Mouse (Mus musculus) testis, postnatal 10 days (tissue): ENCODE data around the gene Orm1.

Source experiments
- DNase-seq: peaks from one replicate; pipeline ENCODE4 v3.0.0; 2021; ENCODE audit warnings: low spot score

Orm1 gene

GRCm38 (mm10) chr4:63355877-63356665, 11.7 kb downstream of the Orm1 start, which contains the start of gene Orm3:
TSS of gene Orm3 (plus strand) at chr4:63356162.
- no peak for DNase-seq

GRCm38 (mm10) chr4:63356981-63357570, 12.7 kb downstream of the Orm1 start:
- no peak for DNase-seq

DNA sequence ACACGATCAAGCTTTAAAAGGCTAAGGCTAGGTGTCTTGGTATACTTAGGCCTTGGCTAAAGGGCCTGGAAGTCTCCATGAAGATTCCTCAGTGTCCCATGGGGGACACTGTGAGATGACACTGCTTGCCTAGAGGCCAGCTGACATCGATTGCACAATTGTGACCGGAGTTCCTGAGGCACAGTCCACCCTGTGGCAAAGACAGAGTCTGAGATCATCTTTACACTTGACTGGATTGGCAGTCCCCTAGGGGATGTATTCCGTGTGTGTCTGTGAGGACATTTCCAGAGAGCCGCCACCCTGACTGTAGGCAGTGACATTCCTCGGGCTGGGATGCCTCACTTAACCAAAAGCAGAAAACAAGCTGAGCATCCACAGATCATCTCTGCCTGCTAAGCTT, 15.5 kb downstream of the Orm1 start:
- no peak for DNase-seq

DNA sequence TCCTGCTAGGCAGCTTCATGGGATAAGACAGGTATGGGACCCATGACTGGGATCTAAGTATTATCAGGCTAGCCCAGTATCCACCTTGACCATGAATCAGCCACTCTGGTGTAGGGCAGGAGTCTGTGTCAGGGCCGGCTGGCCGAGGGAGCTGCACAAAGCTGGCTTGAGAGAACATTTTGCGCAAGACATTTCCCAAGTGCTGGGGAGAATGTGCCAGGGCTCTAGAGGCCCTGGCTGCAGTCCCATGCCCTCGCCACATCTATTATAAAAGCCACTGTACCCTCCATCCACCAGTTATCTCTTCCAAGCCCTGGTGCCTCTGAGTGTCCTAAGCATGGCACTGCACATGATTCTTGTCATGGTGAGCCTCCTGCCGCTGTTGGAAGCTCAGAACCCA, 17.8 kb downstream of the Orm1 start, which contains the start of gene Orm2:
Gene Orm2, plus strand, starts transcription at position 300 of the 400 bp plus-strand sequence.
- DNase-seq, result no peak

DNA sequence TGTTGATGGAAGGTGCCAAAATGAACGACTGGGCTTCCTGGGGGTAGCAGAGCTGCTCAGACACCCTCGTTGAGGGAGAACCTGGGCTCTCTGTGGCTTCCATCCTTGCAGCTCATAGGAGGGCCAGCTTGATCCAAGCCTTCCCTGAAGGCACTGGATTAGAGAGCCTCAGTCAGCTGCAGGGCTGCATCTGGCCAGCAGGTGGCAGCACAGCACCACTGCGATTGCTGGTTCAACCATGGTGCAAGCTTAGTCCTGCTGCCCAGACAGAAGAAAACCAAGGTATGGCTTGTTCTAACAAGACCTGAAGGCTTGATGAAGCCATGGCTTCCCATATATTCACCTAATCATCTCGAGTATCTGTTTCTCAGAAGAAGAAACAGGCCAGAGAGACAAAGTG, 24.2 kb downstream of the Orm1 start:
- peak; percentile 93 for DNase-seq

DNA sequence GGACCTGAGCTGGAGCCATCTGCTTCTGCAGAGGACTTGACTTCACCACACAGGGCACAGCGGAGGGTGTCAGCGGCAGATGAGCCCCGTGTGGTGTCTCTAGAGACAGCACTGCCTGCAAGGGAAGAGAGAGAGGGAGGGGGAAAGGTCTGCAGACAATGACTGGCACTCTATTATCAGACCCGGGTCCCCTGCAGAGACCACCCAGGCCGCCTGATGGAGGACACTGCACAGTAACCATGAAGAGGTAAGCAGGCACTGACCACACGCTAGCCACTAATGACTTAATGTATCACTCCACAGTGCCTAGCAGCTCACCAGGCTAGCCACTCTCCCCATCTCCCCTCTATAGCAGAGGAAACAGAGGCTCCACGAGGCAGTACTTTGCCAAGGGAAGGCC, 26.5 kb downstream of the Orm1 start:
- no peak for DNase-seq

GRCm38 (mm10) chr4:63371890-63372289, 27.5 kb downstream of the Orm1 start:
- no peak for DNase-seq

- no peak for DNase-seq
These were observed 29.0 kb downstream of the Orm1 start for GRCm38 (mm10) chr4:63373404-63373803.

GRCm38 (mm10) chr4:63374331-63374730, 30.0 kb downstream of the Orm1 start:
- no peak for DNase-seq

DNA sequence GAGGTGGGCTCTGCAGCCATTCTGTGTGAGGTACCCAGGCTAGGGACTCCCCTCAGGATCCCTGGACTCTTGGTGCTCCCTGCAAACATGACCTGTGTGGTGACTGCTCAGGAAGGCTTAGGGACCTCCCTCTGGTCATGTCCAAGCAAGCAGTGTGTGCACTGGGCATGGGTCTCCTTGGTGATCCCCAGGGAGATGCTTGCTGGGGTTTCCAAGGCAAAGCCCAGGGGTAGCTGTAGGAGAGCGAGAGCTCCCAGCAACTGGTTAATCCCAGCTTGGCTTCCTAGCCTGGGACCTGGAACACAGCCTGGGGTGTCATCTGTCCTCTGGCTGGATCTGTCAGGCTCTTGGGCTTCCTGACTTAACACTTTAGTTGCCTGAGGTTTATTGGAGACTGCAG, 31.0 kb downstream of the Orm1 start:
- no peak for DNase-seq

GRCm38 (mm10) chr4:63377483-63377882, 33.1 kb downstream of the Orm1 start:
- no peak for DNase-seq

DNA sequence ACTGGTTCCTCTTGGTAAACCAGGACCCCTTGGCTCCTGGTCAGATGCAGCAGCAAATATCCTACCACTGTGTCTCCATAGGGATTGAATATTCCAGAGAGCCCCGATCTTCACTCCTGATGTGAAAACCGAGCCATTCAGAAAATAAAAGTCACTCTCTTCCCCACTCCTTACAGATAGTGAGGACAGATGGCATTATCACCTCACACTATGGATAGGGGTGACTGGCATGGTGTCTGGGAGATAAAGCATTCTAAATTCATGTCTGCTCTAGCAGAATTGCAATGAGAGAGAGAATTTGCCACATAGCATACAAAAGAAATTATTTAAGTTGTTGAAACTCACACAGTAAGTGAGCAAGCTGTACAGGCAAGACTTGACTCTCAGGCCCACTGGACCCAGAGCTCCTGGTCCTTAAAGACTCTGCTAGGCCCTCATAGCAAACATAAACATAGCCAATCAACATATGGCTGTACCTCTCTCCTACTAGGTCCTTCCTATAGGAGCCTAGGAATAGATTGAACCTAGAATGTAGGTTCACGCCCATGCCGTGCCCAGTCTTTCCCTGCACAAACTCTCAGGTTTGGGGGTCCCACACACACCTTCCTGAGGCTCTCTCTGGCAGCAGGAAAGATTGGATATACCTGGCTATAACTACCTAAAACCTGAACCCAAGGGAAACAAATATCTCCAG, 38.5 kb downstream of the Orm1 start:
- DNase-seq, result no peak

DNA sequence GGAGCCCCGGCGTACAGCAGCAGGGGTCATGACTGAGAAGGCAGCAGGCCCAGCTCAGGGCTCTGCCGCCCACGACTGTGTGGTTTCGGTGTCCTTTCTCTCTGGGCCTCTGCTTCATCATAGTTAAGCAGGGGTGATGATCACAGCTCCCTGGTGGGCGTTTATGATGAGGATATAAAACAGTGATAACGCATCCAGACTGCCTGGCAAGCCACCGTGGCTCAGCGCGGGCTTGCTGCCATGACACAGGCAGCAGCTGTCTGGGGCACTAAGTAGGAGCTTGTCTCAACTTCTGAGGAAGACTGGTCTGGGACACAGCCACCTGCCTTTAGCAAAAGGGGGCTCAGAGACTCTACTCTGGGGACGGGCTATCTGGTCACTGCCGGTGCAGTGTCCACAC, 39.1 kb downstream of the Orm1 start:
- DNase-seq, result no peak

DNA sequence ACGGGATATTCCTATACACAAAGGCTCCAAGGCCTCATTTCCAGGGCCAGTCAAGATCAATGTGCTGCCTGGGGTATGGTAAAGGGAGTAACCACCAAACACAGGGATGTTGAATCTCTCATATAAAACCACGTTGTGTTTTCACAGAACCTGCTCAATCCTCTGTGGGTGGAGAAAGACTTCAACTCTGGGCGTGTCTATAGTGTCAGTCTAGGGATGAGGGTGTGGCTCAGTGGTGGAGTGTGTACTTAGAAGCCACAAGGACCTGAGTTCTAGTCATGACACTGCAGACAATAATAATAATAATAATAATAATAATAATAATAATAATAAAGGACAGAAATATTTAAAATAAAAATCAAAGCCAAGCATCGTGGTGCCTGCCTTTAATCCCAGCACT, 39.9 kb downstream of the Orm1 start:
- no peak for DNase-seq

- DNase-seq, result no peak
These were observed 40.9 kb downstream of the Orm1 start for GRCm38 (mm10) chr4:63385253-63385652.

DNA sequence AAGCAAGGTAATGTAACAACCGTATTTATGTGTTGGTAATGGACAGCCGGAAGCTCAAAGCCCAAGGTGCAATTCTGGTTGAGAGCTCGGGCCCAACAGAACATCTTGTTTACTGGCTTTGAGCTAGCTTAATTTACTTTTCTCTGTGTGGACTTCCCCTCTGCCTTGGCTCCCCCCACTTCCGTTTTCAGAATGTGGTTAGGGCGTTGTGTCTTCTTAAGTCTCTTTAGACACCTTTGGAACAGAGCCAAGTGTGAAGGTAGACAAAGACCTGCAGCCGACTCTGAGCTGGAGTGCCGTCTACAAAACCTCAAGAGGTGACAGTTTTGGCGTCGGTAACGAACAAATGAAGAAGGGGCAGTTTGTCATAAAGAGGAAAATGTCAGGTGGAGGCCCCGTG, 41.4 kb downstream of the Orm1 start:
- no peak for DNase-seq

DNA sequence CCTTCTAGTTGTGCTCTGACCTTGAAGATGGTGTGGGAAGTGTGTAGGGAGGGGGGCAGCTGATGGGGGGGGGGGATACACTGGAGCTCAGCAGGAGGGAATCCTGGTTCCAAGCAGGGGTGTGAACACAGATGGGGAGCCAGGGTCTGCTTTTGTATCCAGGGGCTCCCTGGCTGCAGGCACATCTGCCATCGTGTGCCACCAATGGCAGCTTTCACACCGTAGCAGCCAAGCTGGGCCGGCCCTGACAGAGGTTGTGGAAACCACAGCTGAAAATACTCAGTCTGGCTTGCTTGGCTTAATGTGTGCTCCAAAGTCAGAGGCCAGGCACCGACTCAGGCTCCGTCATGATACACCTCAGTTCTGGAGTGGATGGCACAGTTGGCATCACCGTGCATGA, 43.7 kb downstream of the Orm1 start:
- no peak for DNase-seq

GRCm38 (mm10) chr4:63389121-63389886, 44.9 kb downstream of the Orm1 start:
- no peak for DNase-seq

- no peak for DNase-seq
These were observed 45.6 kb downstream of the Orm1 start for GRCm38 (mm10) chr4:63389887-63390528.

GRCm38 (mm10) chr4:63391322-63391721, 47.0 kb downstream of the Orm1 start:
- no peak for DNase-seq
